ENCODE assay signal across 11 mouse cellular contexts in genomic region chr12:79880346-79880745, GRCm38 (mm10).
DNase-seq lines count a peak whose midpoint lies in the region; ATAC-seq and TF ChIP-seq lines count a peak whose summit lies in the region.
"Had no signal": no experiment of that assay in that cellular context is flagged by ENCODE, and none has a peak within 500 bp of the region (broad histone marks: within the 10 kb centered on the region; RNA-seq: fewer than 3 reads in every experiment).

No protein-coding gene starts in this region.

- H3K27ac ChIP-seq in heart, adult 2 months, result peak overlapping the region; percentile 34; the same call in 1 of the 2 replicates
- H3K27ac ChIP-seq in heart, embryonic 11.5 days (ENCODE audit: low read depth, low read length), result no peak overlapping the region
- peak overlapping the region; percentile 78 for H3K27ac ChIP-seq in midbrain, embryonic 11.5 days (ENCODE audit: low read depth, low read length)
- no peak overlapping the region for H3K27ac ChIP-seq in midbrain, embryonic 16.5 days (ENCODE audit: low read length)
- H3K27ac ChIP-seq in limb, embryonic 10.5 days, result peak overlapping the region; percentile 91
- H3K27ac ChIP-seq in stomach, postnatal 0 days (replicated peaks), result peak overlapping the region; percentile 69
- H3K27ac ChIP-seq: left cerebral cortex, adult 2 months had no signal

- DNase-seq in heart, adult 2 months, result no peak
- no peak for DNase-seq in midbrain, embryonic 11.5 days (ENCODE audit: low spot score, missing footprints)
- no peak for DNase-seq in limb, embryonic 10.5 days (ENCODE audit: low spot score)
- DNase-seq in stomach, postnatal 0 days (ENCODE audit: low spot score), result no peak
- no peak for DNase-seq in frontal cortex, adult 2 months (ENCODE audit: extremely low spot score in 1 of 2, low spot score in 1 of 2)
- DNase-seq in adrenal gland, adult 18-20 months (ENCODE audit: low spot score in 2 of 2), result no peak
- DNase-seq: cerebellum, adult 11-12 months; right cerebral cortex, postnatal 4 days had no signal

- 81% methylated on average over 4 of the region's 4 CpGs for WGBS in heart, adult 2 months
- 67% methylated on average over 4 of the region's 4 CpGs for WGBS in heart, embryonic 11.5 days (ENCODE audit: insufficient replicate concordance)
- 71% methylated on average over 4 of the region's 4 CpGs for WGBS in midbrain, embryonic 11.5 days
- 48% methylated on average over 4 of the region's 4 CpGs for WGBS in midbrain, embryonic 16.5 days
- WGBS in limb, embryonic 10.5 days, result 77% methylated on average over 4 of the region's 4 CpGs
- 57% methylated on average over 4 of the region's 4 CpGs for WGBS in stomach, postnatal 0 days

- no peak overlapping the region for H3K9ac ChIP-seq in heart, adult 2 months (ENCODE audit: low read depth, low read length)
- H3K9ac ChIP-seq in heart, embryonic 11.5 days (ENCODE audit: low read depth, low read length), result no peak overlapping the region
- no peak overlapping the region; the same call in 1 of the 2 replicates for H3K9ac ChIP-seq in midbrain, embryonic 11.5 days (ENCODE audit: low read length)
- no peak overlapping the region for H3K9ac ChIP-seq in midbrain, embryonic 16.5 days (ENCODE audit: low read depth, low read length)
- H3K9ac ChIP-seq in stomach, postnatal 0 days (ENCODE audit: low read length), result no peak overlapping the region

- no peak for TF ChIP-seq CTCF in heart, adult 2 months (IDR thresholded peaks at IDR 0.05)
- no peak for TF ChIP-seq CTCF in stomach, postnatal 0 days (IDR thresholded peaks at IDR 0.05; ENCODE audit: low read depth)

- no peak overlapping the region for H3K4me3 ChIP-seq in heart, adult 2 months
- no peak overlapping the region for H3K4me3 ChIP-seq in heart, embryonic 11.5 days (ENCODE audit: low read depth, low read length)
- no peak overlapping the region for H3K4me3 ChIP-seq in midbrain, embryonic 11.5 days (ENCODE audit: low read depth, low read length)
- H3K4me3 ChIP-seq in midbrain, embryonic 16.5 days (ENCODE audit: low read depth, low read length), result no peak overlapping the region
- H3K4me3 ChIP-seq in limb, embryonic 10.5 days, result no peak overlapping the region
- H3K4me3 ChIP-seq in stomach, postnatal 0 days (ENCODE audit: low read depth, low read length), result no peak overlapping the region
- H3K4me3 ChIP-seq: left cerebral cortex, adult 2 months had no signal

- no peaks in the 10 kb centered on the region for H3K27me3 ChIP-seq in heart, adult 2 months (ENCODE audit: control insufficient read depth, insufficient read depth, low read length)
- H3K27me3 ChIP-seq in heart, embryonic 11.5 days (ENCODE audit: control insufficient read depth, insufficient read depth, low read length), result no peaks in the 10 kb centered on the region
- H3K27me3 ChIP-seq in midbrain, embryonic 11.5 days (ENCODE audit: control insufficient read depth, insufficient read depth, low read length), result no peaks in the 10 kb centered on the region
- H3K27me3 ChIP-seq in midbrain, embryonic 16.5 days (ENCODE audit: control insufficient read depth, insufficient read depth, low read depth, low read length), result no peaks in the 10 kb centered on the region
- H3K27me3 ChIP-seq in limb, embryonic 10.5 days (ENCODE audit: low read depth, poor library complexity, severe bottlenecking), result no peaks in the 10 kb centered on the region
- H3K27me3 ChIP-seq in stomach, postnatal 0 days (ENCODE audit: control insufficient read depth, insufficient read depth, low read length), result no peaks in the 10 kb centered on the region

- H3K9me3 ChIP-seq in heart, embryonic 11.5 days (replicated peaks; ENCODE audit: control insufficient read depth, low read length), result peaks cover 2% of the 10 kb centered on the region; the same call in 1 of the 2 replicates
- no peaks in the 10 kb centered on the region for H3K9me3 ChIP-seq in midbrain, embryonic 11.5 days (ENCODE audit: control insufficient read depth, low read length)
- no peaks in the 10 kb centered on the region; the same call in 1 of the 2 replicates for H3K9me3 ChIP-seq in midbrain, embryonic 16.5 days (replicated peaks; ENCODE audit: control insufficient read depth, low read length, poor library complexity, severe bottlenecking)
- H3K9me3 ChIP-seq in limb, embryonic 10.5 days (replicated peaks), result no peaks in the 10 kb centered on the region
- H3K9me3 ChIP-seq in stomach, postnatal 0 days (ENCODE audit: control insufficient read depth, low read length), result no peaks in the 10 kb centered on the region

- TF ChIP-seq EP300 in heart, adult 2 months (IDR thresholded peaks at IDR 0.05; ENCODE audit: insufficient read depth, low read depth, low read length), result no peak
- TF ChIP-seq EP300 in stomach, postnatal 0 days (optimal IDR thresholded peaks at IDR 0.05), result no peak

- peaks cover 5% of the 10 kb centered on the region for H3K4me1 ChIP-seq in heart, adult 2 months (ENCODE audit: control insufficient read depth, insufficient read depth, low read length)
- peaks cover 27% of the 10 kb centered on the region for H3K4me1 ChIP-seq in heart, embryonic 11.5 days (ENCODE audit: control insufficient read depth, insufficient read depth, low read length)
- H3K4me1 ChIP-seq in midbrain, embryonic 11.5 days (ENCODE audit: control insufficient read depth, insufficient read depth, low read length), result peaks cover 24% of the 10 kb centered on the region
- H3K4me1 ChIP-seq in midbrain, embryonic 16.5 days (ENCODE audit: control insufficient read depth, insufficient read depth, low read length), result peaks cover 7% of the 10 kb centered on the region
- H3K4me1 ChIP-seq in limb, embryonic 10.5 days, result peaks cover 45% of the 10 kb centered on the region
- H3K4me1 ChIP-seq in stomach, postnatal 0 days (replicated peaks; ENCODE audit: control insufficient read depth, insufficient read depth), result no peaks in the 10 kb centered on the region

- TF ChIP-seq POLR2A in heart, adult 2 months (IDR thresholded peaks at IDR 0.05; ENCODE audit: insufficient read depth, low read depth, low read length), result no peak

- no peak overlapping the region for H3K4me2 ChIP-seq in heart, embryonic 11.5 days
- no peak overlapping the region for H3K4me2 ChIP-seq in midbrain, embryonic 11.5 days
- H3K4me2 ChIP-seq in midbrain, embryonic 16.5 days (ENCODE audit: low read length), result no peak overlapping the region
- H3K4me2 ChIP-seq in stomach, postnatal 0 days (replicated peaks; ENCODE audit: low read depth), result no peak overlapping the region

- 0 out of 2 replicates have a peak, but pooled peaks cover 1% of the 10 kb centered on the region for H3K36me3 ChIP-seq in heart, adult 2 months (ENCODE audit: control insufficient read depth, insufficient read depth, low read length)
- H3K36me3 ChIP-seq in heart, embryonic 11.5 days (ENCODE audit: control insufficient read depth, insufficient read depth, low read length), result no peaks in the 10 kb centered on the region
- no peaks in the 10 kb centered on the region for H3K36me3 ChIP-seq in midbrain, embryonic 11.5 days (ENCODE audit: control insufficient read depth, insufficient read depth, low read length)
- H3K36me3 ChIP-seq in midbrain, embryonic 16.5 days (ENCODE audit: control insufficient read depth, insufficient read depth, low read length), result no peaks in the 10 kb centered on the region
- H3K36me3 ChIP-seq in limb, embryonic 10.5 days, result no peaks in the 10 kb centered on the region
- H3K36me3 ChIP-seq in stomach, postnatal 0 days (ENCODE audit: control insufficient read depth, insufficient read depth, low read length), result no peaks in the 10 kb centered on the region

- no peaks in the 10 kb centered on the region for H3K79me2 ChIP-seq in heart, adult 2 months (replicated peaks; ENCODE audit: control insufficient read depth, insufficient read depth, low read length)

- intact Hi-C loops in heart, adult 2 months (cut with DNase I), result no loop called here

- ATAC-seq in heart, embryonic 11.5 days (replicated peaks; ENCODE audit: insufficient number of reproducible peaks, low FRiP score, low TSS enrichment), result no peak
- ATAC-seq in midbrain, embryonic 11.5 days (ENCODE audit: low FRiP score), result no peak
- no peak for ATAC-seq in midbrain, embryonic 16.5 days
- ATAC-seq in stomach, postnatal 0 days (ENCODE audit: low FRiP score, low TSS enrichment), result no peak

Comparison
In these comparisons a context has a peak if more than half of its experiments do, and no peak if none do; other contexts are left out.
1. H3K27ac ChIP-seq: peak in heart, adult 2 months (single experiment), midbrain, embryonic 11.5 days (single experiment), limb, embryonic 10.5 days (single experiment) and stomach, postnatal 0 days (single experiment); none in heart, embryonic 11.5 days (single experiment) and midbrain, embryonic 16.5 days (single experiment).